Mouse (Mus musculus): ENCODE measurements around the gene Odf2.

Gene Odf2

DNA sequence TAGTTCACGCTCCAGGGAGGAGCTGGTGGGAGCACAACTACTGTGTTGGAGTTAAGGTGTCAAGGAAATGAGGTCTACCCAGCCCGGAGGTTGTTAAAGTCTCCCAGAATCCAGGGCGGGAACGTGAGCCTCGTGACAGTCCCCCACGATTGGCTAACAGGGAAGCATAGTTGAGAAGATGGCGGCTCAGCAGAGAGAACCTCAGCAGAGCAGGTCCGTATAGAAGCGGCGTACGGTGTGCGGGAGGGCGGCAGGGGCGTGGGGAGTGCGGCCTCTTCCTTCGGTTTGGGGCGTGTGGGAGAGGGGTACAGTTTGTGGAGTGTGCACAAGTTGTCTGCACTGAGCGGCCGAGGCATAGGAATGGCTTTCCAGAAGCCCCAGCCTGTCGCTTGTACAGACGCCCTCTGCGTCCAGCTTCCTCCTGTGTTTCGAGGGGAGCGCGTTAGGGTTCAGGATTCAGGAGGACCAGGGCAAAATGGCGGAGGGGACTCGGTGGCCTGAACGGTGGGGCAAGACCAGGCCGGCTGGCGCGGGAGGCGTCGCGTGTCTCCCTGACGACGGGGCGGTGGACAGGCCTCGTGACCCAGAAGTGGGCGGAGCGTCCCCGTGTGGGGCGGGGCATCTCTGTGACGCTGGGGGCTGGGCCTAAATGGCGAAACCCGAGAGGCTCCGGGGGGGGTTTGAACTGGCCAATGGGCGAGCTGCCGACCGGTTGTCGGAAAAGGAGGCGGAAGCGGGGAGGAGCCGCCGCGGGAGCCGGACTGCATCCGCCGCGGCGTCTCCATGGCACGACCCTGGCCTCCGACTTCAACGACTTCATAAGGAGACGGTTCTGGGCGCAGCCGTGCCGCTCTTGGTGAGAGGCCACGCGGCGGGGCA lies at the start of gene Odf2:
Gene Odf2 (plus strand): TSS at position 156 of the 879 bp plus-strand sequence.
- peak; percentile 85 for ATAC-seq (ENCODE audit: low TSS enrichment)

DNA sequence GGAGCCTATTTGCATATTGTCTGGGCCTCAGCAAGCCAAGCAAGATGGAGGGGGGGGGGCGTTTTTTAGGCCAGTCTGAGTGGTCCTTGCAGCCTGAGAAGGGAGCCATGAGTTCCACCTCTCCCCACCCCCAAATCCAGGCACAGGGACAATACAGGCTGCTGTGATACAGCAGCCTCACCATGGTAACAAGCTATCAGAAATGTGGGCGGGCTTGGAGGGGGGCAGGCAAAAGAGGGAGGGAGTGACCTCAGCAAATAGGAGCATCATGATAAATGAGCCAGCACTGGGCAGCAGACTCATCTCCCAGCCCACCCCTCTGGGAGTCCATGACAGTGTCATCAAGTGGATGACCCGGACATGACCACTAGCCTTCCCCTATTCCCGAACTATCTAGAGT lies 49.6 kb upstream of the Odf2 start:
- no peak for ATAC-seq (ENCODE audit: low TSS enrichment)

DNA sequence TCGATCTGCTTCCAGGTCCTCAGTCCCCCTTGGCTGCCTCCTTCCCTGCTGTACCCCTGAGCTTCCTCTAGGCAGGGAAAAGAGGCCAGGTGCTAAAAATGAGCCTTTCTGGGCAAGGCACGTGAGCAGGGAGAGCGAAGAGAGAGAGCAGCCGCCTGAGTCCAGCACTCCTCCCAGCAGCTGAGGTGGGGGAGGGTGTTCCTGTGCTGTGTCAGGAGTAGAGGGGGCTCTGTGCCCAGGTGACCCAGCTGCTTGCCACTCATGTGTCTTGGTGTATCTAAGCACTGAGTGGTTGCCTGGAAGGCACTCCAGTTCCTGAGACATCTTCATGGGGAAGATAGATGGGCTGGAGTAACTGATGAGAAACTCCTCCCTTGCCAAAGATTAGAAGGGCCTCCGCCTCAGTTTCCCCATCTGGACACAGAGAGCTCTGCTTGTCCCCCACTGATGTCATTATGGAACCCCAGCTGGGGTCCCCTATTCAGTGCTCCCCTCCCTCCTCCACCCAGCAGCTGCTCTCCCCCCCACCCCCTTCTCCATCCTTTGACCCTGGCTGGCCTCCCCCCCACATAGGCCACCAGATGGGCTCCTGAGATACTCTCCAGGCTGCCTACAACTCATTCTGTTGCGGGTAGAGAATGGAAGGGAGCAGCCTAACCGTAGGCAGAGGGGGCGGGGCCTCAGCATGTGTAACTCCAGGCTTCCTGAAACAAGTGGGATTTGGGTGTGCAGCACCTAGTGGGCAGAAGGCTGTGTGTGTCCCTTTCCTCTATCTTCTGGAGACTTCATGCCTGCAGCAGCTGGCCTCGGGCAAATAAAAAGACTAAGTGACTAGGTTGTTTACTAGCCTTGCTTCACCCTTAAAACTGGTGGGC lies 45.6 kb upstream of the Odf2 start:
- ATAC-seq (ENCODE audit: low TSS enrichment), result peak; percentile 45

DNA sequence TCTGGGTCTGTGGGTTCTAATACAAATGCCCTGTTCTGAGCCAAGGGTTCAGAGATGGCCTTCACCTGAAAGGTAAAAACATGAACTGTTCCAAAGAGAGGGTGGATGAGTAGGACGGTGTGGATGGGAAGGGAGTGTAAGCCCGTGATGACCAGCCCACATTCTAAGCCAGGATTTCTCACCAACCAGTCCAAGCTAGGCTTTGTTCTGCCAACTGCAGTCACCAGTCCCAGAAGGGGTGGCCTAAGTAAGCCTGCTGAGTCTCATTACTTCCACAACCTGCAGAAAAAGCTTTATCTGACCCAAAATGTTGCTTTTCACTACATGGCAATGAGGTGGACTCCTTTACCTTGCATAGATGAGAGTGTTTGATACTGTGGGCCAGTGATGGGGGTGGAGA lies 44.9 kb upstream of the Odf2 start:
- peak; percentile 11; the same call in 1 of the 2 replicates for ATAC-seq (ENCODE audit: low TSS enrichment)

DNA sequence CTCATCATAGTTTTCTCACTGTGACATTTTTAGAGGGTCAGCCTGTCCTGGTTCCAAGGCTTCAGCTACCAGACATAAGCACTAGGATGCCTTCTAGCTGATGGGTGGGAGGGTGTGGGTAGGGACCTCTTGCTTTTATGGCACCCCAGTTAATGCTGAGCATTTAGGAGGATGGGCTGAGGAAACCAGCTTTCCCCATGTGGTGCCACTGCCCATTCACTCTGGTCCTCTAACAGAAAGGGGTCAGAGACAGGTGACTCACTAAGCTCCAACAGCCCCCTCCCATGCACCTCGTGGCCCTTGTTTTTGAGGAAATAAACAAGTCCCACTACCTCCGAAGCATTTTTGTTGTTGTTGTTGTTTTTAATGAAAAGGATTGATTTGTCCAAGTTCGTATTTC lies 44.4 kb upstream of the Odf2 start:
- ATAC-seq (ENCODE audit: low TSS enrichment), result no peak

DNA sequence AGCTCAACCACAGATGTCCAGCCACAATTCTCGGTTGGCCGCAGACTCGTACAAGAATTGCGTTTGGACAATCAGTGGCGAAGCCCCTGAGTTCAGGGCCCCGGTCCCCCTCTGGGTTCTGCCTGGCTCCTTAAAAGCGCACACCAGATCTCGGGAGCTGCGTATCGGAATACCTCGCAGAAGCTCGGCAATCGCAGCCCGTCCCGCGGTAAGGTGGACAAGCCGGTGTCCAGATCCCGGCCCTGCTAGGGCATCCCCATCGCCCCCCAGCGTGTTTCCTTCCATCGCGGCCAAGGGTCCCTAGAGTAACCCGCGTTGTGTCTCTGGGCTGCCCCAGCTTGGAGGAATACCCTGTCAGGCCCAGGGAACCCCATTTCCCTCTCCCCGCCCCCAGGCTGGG lies 43.4 kb upstream of the Odf2 start:
- ATAC-seq (ENCODE audit: low TSS enrichment), result no peak

DNA sequence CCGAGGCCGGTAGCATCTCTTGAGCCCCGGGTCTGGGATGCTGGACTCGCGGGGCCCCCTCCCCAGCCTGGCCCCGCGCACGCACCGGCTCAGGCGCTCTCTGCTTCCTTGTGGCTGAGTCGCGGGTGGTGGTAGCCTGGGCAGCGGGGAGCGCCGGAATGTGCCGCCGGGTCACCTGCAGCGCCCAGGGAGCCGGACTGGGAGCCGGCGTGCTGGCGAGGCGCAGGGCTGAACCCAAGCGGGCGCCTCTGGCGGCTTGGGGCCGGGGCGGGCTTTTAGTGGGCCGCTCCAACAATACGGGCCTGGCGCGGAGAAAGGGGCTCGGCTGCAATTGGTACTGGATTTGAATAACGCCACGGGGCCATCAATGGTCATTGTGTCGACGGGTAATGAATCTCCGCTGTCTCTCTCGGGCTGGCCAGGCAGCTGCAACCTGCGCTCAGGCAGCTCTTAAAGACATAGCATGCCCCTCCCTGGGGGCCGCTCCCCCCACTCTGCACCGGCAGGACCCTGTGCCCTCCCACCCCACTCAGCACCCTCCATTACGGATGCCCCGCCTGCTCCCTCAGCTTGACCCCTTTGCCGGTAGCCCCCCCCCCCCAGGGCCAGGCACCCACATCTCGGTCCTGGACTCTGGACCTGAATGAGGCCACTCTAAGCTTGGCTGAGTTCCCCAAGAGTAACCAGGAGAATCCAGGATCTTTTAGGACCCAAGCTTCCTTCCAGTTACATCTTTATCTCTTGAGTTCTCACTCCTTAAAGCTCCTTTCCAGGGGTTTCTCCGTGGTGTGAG lies 42.8 kb upstream of the Odf2 start:
- no peak for ATAC-seq (ENCODE audit: low TSS enrichment)

DNA sequence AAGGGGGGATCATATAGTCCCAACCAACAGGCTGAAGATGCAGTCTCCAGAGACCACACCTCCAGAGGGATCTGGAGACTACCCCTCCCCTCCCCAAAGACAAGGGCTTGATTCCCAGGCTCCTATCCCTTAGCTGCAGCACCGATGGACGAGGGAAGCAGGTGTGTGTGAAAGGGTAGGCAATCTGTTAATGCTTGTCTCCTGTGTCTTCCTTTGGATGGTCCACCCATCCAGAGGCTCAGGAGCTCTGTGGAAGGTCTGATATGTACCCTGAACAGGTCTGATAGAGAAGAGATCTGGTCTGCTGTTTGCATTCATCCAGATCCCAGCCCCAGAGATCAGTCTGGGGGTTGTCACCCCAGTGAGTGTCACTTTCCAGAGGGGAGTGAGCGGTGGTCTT lies 42.1 kb upstream of the Odf2 start:
- ATAC-seq (ENCODE audit: low TSS enrichment), result no peak

DNA sequence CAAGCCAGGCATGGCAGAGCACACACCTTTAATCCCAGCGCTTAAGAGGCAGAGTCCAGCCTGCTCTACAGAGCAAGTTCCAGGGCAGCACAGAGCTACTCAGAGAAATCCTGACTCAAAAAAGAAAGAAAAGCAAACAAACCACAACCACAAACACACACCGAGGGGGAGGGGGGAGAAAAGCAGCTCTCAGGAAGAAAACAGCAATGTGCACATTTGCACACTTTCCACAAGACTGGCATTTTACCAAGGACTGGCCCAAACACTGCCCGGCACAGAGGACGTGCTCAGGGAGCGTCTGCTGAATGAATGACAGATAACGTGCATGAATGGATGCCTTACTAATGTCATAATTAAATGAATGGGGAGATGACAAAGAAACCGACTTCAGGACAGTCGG lies 40.0 kb upstream of the Odf2 start:
- no peak for ATAC-seq (ENCODE audit: low TSS enrichment)

DNA sequence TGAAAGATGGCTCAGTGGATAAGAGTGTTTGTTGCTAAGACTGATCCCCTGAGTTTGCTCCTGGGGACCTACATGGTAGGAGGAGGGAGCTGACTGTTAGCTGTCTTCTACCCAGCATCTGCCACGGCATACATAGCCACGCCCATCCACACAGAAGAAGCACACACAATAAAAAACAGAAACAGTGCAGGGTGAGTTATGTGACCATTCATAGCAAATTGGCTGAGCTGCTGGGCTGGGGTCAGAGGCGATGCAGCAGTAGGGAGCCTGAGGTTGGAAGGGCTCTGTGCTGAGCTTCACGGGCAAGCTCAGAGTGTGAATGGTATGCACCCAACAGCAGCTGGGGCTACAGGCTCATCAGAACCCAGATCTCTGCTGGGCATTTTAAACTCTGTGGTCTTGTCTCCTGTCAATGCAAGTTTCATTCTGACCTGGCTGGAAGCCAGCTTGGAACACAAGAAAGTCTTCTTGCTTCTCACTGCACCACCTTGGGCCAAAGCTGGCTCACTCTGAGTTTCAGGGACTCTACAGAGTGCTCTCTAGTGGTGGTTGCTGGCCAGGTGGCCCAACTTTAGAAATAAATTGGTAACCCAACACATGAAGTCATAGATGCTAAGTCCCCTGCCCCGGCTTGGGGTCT lies 39.1 kb upstream of the Odf2 start:
- ATAC-seq (ENCODE audit: low TSS enrichment), result no peak

DNA sequence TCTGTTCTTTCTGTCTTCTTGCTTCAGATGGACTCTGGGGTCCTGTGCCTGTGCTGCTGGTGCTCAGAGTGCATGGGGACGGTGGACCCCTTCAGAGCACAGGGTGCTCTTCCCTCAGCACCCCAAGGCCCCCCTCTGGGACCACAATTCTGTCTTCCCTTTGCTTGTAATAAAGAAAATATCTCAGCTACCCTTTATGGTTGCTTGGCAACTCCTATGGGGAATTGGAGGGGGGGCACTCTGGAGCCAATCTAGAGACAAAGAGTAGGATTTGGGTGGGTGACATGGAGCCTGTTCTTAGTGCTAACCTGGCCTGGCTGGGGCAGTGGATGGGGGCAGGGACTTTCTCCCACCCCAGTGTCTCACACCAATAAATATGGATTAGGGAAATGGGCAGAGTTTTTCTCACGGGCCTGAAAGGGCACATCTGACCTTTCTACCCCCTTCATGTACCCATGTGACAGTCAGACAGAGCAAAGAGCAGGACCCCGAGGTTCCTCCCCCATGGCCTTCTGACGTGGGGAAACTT lies 36.0 kb upstream of the Odf2 start:
- ATAC-seq (ENCODE audit: low TSS enrichment), result no peak

DNA sequence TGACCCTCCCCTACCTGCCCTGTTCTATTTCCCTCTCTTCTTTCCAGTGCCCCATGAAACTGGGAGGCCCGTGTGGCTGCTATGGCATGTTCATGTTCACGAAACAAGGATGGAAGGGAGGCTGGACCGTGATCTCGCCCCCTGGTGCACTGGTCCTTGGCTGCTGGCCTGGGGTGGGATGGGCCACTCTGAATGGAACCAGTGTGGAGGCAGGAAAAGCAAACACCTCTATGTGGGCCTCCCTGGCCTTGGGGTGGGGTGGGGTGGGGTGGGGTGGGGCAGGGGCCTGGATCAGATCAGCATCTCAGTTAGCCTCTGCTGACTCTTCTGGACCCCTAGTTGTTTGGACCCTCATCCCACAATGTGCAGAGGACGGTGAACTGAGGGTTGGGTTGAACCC lies 35.3 kb upstream of the Odf2 start:
- ATAC-seq (ENCODE audit: low TSS enrichment), result no peak

DNA sequence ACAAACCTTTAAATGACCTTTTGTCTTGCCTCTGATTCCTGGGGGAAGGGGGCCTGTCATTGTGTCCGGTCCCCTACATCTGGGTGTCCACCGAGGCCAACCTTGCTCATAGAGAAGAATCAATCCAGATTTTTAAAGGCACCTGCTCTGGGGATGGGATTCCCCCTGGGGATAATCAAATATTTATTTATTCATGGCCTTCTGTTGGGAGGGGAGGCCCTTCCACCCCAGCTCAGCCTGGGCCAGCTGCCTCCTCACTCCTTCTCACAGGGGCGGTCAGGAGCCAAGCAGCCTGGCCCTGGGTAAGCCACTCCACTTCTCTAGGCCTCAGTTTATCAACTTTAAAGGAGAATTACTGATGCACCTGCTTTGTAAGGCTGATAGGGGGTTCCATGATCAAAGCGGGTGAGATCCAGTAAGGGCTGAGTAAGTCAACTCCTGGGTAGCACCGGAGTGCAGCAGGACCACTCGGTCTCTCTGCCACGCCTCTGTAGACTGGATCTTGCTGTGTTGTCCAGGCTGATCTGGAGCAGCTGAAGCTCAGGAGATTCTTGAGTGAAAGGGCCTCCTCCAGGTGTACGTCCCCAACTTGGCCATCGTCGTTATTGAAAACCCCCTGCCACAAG lies 33.3 kb upstream of the Odf2 start:
- no peak for ATAC-seq (ENCODE audit: low TSS enrichment)

DNA sequence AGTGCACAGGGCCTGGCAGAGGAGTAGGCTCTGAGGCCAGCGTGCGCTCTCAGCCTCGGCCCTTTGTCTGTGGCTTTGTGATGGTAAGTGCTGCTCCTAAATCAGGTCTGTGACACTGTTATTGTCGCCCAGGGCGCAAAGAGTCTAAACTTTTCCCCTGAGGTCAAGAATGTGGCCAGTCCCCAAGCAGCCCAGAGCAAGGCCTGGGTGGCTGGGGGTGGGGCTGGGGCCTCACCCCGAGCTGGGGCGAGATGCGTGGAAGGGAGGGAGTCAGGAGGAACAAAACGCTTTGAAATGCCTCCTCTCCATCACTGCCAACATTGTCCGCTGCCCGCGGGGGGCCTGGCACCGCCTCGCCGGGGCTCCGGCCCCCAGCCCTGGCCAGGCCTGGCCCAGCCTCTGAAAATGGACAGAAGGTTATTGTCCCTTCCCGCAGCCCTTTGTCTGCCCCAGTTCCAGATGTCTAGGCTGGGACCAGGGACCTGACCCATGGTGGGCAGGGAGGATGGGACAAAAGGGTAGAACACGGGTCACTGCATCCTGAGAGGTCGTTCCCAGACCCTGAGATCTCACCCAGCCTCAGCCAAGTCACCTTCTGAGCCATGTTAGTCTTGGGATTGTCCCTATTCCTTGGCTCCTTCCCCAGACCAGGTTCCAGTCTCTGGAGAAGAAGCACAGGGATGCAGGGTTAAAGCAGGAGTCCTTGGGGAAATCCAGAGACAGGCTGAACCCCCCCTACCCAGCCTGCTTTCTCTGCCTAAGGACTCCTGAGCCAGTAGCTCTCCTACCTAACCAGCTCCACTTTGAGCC lies 32.4 kb upstream of the Odf2 start:
- ATAC-seq (ENCODE audit: low TSS enrichment), result peak; percentile 44; the same call in 1 of the 2 replicates

DNA sequence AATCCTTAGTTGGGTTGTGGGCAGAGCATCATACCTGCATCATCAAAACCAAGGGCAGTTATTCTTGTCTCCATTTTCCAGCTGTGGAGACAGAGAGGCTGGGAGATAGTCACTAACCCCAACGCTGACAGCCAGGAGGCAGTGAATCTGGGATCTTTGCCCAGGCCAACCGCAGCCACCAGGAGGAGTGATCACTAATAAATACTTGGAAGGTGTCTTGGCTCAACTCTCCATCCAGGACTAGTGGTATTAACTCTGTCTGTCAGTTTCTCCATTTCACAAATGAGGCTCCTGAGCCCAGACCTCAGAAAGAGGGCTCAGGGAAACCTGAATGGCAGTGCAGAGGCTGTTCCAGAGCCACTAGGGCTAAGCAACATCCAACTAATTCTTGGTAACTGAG lies 31.7 kb upstream of the Odf2 start:
- ATAC-seq (ENCODE audit: low TSS enrichment), result no peak

DNA sequence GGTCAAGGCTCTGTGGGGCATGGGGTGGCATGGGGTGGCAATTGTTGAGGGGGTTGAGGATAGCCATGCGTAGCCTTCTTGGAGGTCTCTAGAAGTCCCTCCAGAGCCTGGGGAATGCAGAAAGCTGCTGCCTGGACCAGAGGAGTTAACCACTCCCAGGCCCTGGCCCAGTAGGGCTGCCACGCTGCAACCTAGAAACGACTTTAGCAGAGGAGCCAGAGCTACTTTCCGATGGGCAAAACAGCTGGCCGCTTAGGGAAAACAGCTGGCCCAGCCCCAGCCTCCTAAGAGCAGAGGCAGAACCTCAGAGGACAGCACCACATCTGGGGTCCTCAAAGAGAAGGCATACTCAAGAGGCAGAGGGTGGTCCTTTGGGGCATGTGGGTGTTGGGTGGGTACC lies 31.1 kb upstream of the Odf2 start:
- ATAC-seq (ENCODE audit: low TSS enrichment), result no peak

DNA sequence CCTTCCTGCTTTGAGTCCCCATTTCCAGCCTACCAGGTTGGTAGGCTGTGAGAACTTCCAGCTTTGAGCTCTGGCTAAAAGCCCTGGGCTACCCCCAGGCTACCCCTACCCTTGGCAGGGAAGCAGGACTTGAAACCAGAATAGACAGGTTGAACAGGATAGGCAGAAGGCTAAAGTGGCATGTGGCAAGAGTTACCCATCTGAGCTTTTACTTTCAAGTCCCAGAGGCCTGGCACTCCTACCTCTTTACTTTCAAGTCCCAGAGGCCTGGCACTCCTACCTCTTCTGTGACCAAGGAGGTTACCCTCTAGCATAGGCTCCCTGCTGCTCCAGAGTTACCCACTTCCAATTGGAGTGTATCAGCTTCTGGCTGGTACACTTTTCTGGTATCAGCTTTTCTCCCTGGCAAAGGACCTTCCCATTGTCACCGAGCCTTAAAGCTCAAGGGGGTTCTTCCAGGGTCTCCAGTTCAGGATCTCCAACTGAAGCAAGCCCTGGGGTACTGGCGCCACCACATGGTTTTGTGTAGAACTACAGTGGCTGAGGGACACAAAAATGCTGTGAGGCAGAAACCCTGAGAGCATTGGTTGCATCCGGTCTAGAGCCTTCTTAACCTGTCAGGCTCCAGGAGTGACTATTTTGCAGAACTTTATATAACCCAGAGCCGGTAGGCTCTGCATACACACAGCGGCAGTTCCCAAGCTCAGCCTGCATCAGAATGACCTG lies 30.1 kb upstream of the Odf2 start:
- ATAC-seq (ENCODE audit: low TSS enrichment), result no peak

DNA sequence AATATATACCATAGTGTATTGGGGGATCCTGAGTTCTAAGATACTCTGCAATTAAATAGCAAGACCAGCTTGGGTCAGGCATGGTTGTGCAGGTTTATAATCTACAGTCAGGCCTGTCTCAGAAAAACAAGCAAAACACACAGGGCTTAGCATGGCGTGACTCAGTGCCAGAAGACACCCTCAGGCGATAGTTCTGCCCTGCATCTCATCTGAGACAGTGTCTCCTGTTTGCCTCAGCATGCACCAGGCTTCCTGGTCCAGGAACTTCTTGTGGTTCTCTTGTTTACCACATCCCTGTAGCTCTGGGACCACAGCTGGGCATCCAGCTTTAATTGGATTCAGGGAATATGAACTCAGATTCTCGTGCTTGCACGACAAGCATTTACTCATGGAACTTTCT lies 23.9 kb upstream of the Odf2 start:
- no peak for ATAC-seq (ENCODE audit: low TSS enrichment)

DNA sequence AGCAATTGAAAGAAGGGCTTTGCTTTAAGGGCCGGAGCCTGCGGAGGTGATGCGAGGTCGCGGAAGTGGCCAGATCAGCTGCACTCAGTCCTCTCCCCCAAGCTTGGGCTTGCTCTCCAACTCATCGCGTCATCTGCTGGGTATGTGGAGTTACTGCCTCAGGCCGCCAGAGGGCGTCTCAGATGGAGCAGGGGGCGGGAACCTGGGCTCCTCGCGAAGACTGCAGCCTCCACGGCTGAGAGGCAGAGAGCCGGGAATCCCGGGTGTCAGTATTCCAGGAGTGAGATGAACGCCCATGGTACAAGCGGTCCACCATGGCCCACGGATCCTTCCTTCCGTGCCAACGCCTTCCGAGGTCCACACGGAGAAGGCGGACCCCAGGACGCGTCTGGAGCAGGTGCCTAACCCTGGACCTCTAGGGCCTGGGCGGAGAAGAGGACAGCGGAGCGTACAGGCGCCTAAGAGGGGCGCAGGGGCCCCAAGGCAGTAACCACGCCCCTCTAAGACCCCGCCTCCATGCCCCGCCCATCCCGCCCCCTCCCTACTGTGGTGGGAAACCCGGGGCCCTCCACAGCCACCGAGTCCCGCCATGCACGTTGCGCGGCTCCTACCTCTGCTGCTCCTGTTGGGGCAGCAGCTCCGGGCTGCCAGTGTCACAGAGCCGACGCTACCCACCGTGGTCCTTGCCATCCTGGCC lies 19.9 kb upstream of the Odf2 start, which contains the start of gene Cercam:
Gene Cercam (plus strand): TSS at position 216 of the 697 bp plus-strand sequence.
- peak; percentile 91 for ATAC-seq (ENCODE audit: low TSS enrichment)

Measured in frontal cortex, adult (tissue).